Mouse (Mus musculus) embryonic fibroblast, embryonic 13.5 days (primary cell): ENCODE results near the gene Smok3b.
"Not testable (repeated sequence)": the region's sequence is repeated elsewhere in the genome, so short reads cannot be mapped to it uniquely, and the experiment has no call there.

Experiments used
- CTCF ChIP-seq: IDR thresholded peaks from 2 replicates; pipeline ENCODE4 v1.5.1; 2011; ENCODE audit warnings: mild to moderate bottlenecking, control low read depth, low read length, moderate library complexity, borderline replicate concordance; ENCODE audit not compliant: insufficient read depth
- POLR2A ChIP-seq: IDR thresholded peaks from 2 replicates; pipeline ENCODE4 v1.6.1; 2011; ENCODE audit warnings: low read depth, mild to moderate bottlenecking, control low read depth, low read length, moderate library complexity

DNA sequence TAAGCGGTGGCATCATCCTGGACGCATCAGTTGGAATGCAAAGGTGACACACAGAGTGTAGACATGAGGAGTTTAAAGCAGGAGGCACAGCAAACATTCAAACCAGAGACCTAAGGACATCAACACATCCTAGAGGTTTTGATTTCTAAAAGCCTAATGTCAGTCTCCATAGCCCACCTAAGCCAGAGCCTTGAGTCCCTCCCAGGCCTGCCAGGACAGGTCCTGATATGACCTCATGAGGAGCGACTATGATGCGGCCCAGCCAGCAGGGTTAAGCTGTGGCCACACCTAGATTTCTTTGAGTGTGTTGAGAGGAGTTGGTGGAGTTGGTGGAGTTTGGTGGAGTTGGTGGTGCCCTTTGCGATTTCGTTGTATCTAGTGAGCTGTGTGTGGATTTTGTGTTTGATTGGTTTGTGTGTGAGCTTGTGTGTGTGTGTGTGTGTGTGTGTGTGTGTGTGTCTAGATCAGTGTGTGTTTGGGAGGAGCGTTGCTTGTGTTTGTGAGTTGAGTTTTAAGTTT, at the start of gene Smok3b, which contains the start of gene Smok3a:
- not testable (repeated sequence) for TF ChIP-seq POLR2A, CTCF
